Mouse (Mus musculus) lung, embryonic 16.5 days (tissue): ENCODE measurements at regions not wholly inside any gene's neighbourhood (a gene's known extent, or its start where the extent isn't known, plus 50 kb on each side); places are given as distances from the start of the nearest gene placed in this dataset.

Experiments used
- ATAC-seq: fragments of 200-750 bp; cut with Nextera tagmentation; 2 replicates; pipeline ENCODE4 v1.8.0; 2017; ENCODE audit warnings: low read depth, mild to moderate bottlenecking, moderate library complexity
- H3K27ac ChIP-seq: fragments of 300-500 bp; sonication (generic); 2 replicates; pipeline ENCODE4 v1.5.1; 2014; ENCODE audit warnings: mild to moderate bottlenecking, control low read depth, low read length
- H3K27me3 ChIP-seq: fragments of 300-500 bp; sonication (generic); 2 replicates; pipeline ENCODE4 v1.6.1; 2014; ENCODE audit warnings: low read depth, low read length, mixed read lengths; ENCODE audit not compliant: control insufficient read depth, insufficient read depth
- H3K36me3 ChIP-seq: fragments of 300-500 bp; sonication (generic); 2 replicates; pipeline ENCODE4 v1.6.1; 2014; ENCODE audit warnings: low read length; ENCODE audit not compliant: control insufficient read depth, insufficient read depth
- H3K4me1 ChIP-seq: fragments of 300-500 bp; sonication (generic); replicated peaks from 2 replicates; pipeline ENCODE4 v1.6.1; 2014; ENCODE audit warnings: low read length, mixed read lengths; ENCODE audit not compliant: control insufficient read depth, insufficient read depth
- H3K4me2 ChIP-seq: fragments of 300-500 bp; sonication (generic); 2 replicates; pipeline ENCODE4 v1.6.1; 2014; ENCODE audit warnings: low read depth, low read length, control low read depth
- H3K4me3 ChIP-seq: fragments of 300-500 bp; sonication (generic); 2 replicates; pipeline ENCODE4 v1.5.1; 2014; ENCODE audit warnings: mild to moderate bottlenecking, low read length, control low read depth
- H3K9ac ChIP-seq: fragments of 300-500 bp; sonication (generic); 2 replicates; pipeline ENCODE4 v1.6.1; 2014; ENCODE audit warnings: low read length, control low read depth
- H3K9me3 ChIP-seq: fragments of 300-500 bp; sonication (generic); 2 replicates; pipeline ENCODE4 v1.6.1; 2016; ENCODE audit warnings: low read length; ENCODE audit not compliant: control insufficient read depth
- WGBS: fragments of 180-500 bp; shearing (Covaris S2); extraction: QIAGEN DNeasy Blood & Tissue Kit; methylation state at CpG from one replicate; pipeline ENCODE4 v1.1.7; 2014; 5-methylcytosine and 5-hydroxymethylcytosine counted together

DNA sequence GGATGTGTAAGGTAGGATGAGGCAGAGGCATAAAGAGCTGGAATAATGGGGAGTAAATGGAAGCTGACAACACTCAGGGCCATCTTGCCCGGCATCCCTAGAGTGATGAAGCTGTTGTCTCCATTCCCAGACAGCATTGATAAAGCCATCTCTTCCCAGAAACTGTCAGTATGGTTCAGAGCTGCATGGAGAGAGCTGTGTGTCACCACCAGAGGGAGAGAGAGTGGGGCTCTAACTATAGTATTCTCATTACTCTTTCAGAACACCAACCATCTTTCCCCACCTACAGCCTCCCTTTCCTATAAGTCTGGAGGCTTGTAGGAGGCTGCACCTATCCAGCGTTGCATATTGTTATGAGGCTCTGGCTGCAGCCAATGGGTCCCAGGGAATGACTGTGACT, 264.0 kb upstream of the Dusp10 start:
- 56% methylated on average over 2 of the region's 2 CpGs for WGBS
- no peaks in the 10 kb centered on the region for H3K27me3 ChIP-seq
- H3K4me1 ChIP-seq: no peaks in the 10 kb centered on the region
- H3K4me3 ChIP-seq: no peak overlapping the region
- H3K9me3 ChIP-seq: no peaks in the 10 kb centered on the region
- no peaks in the 10 kb centered on the region for H3K36me3 ChIP-seq
- no peak overlapping the region for H3K9ac ChIP-seq
- no peak overlapping the region for H3K27ac ChIP-seq
- H3K4me2 ChIP-seq: no peak overlapping the region
- no peak for ATAC-seq

DNA sequence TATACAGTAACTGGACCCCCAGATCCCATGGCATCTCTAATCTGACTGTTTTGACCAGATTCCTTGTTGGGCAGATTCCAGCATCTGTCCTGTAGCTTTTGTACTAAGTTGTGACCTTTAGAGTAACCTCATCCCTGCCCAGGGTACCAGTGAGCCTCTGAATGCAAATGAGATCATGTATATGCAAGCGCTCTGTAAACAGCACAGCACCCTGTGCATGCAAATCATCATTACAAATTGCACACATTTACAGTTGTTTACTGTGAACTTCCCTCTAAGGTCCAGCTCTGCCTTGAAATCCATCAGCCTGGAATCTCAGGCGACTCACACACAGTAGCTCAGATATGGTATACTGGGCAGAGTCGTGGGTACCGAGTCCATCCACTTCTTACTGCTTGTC, 258.6 kb upstream of the Dusp10 start:
- H3K4me1 ChIP-seq: no peaks in the 10 kb centered on the region
- no peaks in the 10 kb centered on the region for H3K36me3 ChIP-seq
- no peak overlapping the region for H3K4me3 ChIP-seq
- H3K9me3 ChIP-seq: no peaks in the 10 kb centered on the region
- WGBS: 79% methylated on average over 4 of the region's 4 CpGs
- no peak overlapping the region for H3K4me2 ChIP-seq
- H3K9ac ChIP-seq: no peak overlapping the region
- no peak for ATAC-seq
- H3K27ac ChIP-seq: no peak overlapping the region
- H3K27me3 ChIP-seq: no peaks in the 10 kb centered on the region

DNA sequence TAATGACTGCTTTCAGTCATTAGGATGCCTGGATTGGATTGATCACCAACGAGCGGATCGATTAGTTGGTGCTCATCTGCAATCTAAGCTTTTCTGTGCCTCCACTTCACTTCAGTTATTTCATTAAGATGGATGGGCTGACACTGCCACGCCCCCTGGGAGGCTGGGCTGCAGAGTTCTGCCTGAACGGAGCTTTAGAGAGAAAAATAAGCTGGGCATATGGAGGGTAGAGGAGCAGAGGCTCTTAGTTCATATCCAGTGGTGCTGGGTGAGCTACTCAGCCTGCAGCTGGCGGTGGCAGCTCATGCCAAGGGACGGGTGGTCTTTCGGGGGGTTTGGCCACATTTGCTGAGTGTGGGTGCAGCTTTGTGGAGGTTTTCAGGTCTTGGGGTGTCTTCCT, 256.4 kb upstream of the Dusp10 start:
- Histone ChIP-seq H3K27ac (no peak overlapping the region), H3K9ac (no peak overlapping the region), H3K9me3 (no peaks in the 10 kb centered on the region), H3K27me3 (no peaks in the 10 kb centered on the region), H3K4me2 (no peak overlapping the region), H3K4me1 (no peaks in the 10 kb centered on the region), H3K4me3 (no peak overlapping the region), H3K36me3 (no peaks in the 10 kb centered on the region)
- ATAC-seq: no peak
- 44% methylated on average over 8 of the region's 8 CpGs for whole genome bisulfite sequencing

DNA sequence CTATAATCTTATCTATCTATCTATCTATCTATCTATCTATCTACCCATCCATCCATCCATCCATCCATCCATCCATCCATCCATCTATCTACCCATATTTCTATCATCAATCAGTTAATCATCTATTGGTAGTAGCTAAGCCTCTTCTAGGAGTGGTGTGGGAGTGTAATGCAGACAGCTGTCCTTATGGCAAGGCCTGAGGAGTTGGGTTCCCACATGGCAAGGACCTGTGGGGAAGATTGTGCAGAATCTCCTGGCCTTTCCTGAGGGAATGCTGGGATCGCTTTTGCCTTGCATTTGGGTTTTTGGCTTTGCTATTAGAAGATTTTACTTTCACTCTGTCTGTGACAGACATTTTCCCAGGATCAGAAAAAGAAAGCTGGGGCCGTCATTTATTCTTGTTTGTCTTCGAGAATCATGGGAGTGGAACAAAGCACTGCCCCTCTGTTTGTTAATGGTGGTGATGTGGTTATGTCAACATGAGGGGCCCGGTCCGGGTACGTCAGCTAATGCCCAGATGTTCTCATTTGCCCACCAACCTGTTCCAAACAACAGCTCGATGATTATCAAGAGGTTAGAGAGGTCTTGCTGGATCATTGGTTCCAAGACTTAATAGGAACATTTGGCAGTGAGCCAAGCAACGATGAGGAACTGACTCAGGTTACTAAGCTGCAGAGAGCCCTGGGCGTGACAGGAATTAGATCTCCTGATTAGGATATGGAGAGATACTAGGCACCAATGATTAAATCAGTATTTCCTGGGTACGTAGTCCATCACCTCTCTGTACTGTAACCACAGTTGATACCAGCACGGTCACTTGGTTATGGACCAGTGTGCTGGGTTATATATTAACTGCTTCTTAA, 249.0 kb upstream of the Dusp10 start:
- no peak for ATAC-seq
- Histone ChIP-seq H3K4me2 (no peak overlapping the region), H3K9ac (no peak overlapping the region), H3K9me3 (no peaks in the 10 kb centered on the region), H3K36me3 (no peaks in the 10 kb centered on the region), H3K27me3 (no peaks in the 10 kb centered on the region), H3K4me1 (0 out of 2 replicates have a peak, but pooled peaks cover 3% of the 10 kb centered on the region), H3K27ac (no peak overlapping the region), H3K4me3 (no peak overlapping the region)
- WGBS: 41% methylated on average over 11 of the region's 11 CpGs

DNA sequence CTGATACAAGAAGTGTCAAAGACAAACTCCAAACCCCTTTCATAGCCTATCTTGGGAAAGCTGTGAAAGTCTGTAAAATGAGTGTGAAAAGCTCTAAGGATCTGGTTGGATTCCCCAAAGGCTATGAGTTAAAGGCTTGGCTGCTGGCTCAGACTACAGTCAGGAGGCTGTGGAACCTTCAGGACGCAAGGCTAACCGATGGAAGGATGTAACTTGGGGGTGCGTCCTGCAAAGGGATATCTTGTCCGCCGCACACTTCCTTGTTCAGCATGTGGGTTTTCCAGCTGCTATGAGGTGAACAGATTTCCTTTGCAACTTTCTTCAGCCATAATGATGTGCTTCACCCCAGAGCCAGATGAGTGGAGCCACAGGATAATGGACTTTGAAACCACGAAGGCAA, 240.3 kb upstream of the Dusp10 start:
- Histone ChIP-seq H3K9me3 (no peaks in the 10 kb centered on the region), H3K4me3 (no peak overlapping the region), H3K4me2 (no peak overlapping the region), H3K4me1 (no peaks in the 10 kb centered on the region), H3K27me3 (no peaks in the 10 kb centered on the region), H3K9ac (no peak overlapping the region), H3K27ac (no peak overlapping the region), H3K36me3 (no peaks in the 10 kb centered on the region)
- 84% methylated on average over 6 of the region's 6 CpGs for WGBS
- ATAC-seq: no peak

DNA sequence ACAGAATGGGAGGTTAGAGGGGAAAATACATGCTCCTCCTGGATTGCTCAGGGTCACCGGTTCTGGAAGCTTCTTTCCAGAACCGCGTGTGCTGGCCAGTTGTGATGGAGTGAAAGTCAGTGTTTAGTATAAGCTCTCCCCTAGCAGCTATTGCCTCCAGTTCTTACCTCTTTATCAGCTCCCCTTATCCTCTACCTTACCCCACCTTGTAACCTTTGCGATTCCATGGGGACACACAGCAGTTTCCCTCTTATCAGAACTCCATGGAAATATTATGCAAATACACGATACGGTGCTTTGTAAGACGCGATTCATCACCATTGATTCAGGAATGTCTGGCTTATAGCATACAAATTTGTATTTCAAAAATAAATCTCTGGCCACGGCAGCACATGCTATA, 232.9 kb upstream of the Dusp10 start:
- H3K4me1 ChIP-seq: no peaks in the 10 kb centered on the region
- H3K36me3 ChIP-seq: no peaks in the 10 kb centered on the region
- no peaks in the 10 kb centered on the region for H3K9me3 ChIP-seq
- H3K27me3 ChIP-seq: no peaks in the 10 kb centered on the region
- WGBS: 94% methylated on average over 9 of the region's 9 CpGs
- ATAC-seq: no peak
- no peak overlapping the region for H3K9ac ChIP-seq
- H3K27ac ChIP-seq: no peak overlapping the region
- H3K4me3 ChIP-seq: no peak overlapping the region
- no peak overlapping the region for H3K4me2 ChIP-seq

DNA sequence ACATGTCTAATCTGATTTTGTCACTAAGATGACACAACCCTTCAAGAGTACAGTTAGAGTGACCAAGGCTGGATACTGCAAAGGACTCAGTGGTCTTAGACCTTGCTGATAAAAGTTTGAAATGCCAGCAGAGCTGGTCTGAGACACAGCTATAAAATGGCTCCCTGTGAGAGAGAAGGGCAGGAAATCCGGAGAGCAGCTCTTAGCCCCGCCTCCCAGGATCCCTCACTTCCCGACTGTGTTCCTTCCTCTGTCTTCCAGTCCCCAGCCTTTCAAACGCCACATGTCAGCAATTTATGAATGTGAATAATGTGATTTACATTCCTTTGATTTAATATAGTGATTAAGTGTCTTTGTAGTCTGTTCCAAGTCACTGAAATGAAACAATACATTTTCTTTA, 232.3 kb upstream of the Dusp10 start:
- Histone ChIP-seq H3K27me3 (no peaks in the 10 kb centered on the region), H3K4me1 (no peaks in the 10 kb centered on the region), H3K4me3 (no peak overlapping the region), H3K27ac (no peak overlapping the region), H3K36me3 (no peaks in the 10 kb centered on the region), H3K4me2 (no peak overlapping the region), H3K9ac (no peak overlapping the region), H3K9me3 (no peaks in the 10 kb centered on the region)
- 41% methylated on average over 4 of the region's 4 CpGs for WGBS
- no peak for ATAC-seq

DNA sequence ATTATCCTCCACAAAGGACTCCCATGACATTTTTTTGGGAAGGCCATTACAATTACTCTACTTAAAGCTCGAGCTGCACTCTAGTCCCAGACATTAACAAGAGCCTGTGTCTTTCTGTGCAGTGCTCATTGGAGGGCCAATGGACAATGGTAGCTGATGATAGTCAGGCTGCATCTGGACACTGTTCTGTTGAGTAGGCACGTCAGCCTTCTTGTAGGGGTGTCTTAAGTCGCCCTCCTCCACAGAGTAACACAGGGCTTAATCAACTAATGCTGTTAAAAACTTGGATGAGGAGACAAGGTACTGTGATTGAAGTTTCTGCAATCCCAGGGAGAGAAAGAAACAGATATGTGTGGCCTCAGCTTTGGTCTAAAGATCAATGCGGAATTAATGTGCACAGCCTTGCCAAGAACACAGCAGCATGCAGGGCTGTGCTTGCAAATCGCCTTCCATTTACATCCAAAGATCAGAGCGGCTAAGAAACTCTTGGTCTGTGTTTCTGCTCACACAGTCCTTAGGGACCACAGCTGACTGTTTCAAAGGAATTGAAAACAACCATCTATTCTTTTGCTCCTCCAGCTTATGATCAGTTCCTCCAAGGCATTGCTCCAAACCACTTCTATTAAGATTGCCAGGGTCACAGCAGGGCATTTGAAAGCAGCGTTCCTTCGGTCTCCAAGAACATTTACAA, 229.5 kb upstream of the Dusp10 start:
- 75% methylated on average over 8 of the region's 8 CpGs for WGBS
- Histone ChIP-seq H3K4me2 (no peak overlapping the region), H3K9me3 (no peaks in the 10 kb centered on the region), H3K4me3 (no peak overlapping the region), H3K27me3 (no peaks in the 10 kb centered on the region), H3K27ac (no peak overlapping the region), H3K9ac (no peak overlapping the region), H3K4me1 (no peaks in the 10 kb centered on the region), H3K36me3 (no peaks in the 10 kb centered on the region)
- no peak for ATAC-seq

DNA sequence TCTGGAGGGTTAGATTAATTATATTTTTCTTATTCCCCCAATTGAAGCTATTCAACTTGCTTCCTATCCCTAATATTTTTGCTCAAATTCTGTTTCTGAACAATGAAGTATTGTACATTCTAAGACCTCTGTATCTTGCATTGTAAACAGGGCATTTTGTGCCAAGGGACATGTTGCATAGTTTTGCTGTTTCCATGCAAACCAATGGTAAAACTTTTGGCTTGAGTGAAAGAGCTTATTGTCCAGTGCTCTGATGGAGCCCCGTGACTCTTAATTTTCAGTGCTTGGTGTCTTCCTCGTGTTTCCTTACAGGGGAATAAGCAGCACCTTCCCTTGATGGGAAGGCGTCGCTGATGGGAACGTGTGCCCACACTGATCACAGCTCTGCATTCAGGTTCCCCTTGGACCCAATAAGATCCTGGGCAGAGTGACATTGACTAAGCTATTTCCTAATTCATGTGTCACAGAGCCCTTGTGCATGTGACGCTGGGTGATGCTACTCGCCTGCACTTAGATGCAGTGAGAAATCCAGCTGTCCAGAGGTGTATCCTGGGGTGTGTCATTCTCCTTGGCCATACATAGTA, 220.8 kb upstream of the Dusp10 start:
- Histone ChIP-seq H3K4me3 (no peak overlapping the region), H3K9ac (no peak overlapping the region), H3K4me1 (peaks cover 9% of the 10 kb centered on the region), H3K4me2 (no peak overlapping the region), H3K9me3 (no peaks in the 10 kb centered on the region), H3K27me3 (no peaks in the 10 kb centered on the region), H3K27ac (no peak overlapping the region), H3K36me3 (no peaks in the 10 kb centered on the region)
- no peak for ATAC-seq
- 82% methylated on average over 7 of the region's 7 CpGs for WGBS
